Mouse (Mus musculus): ENCODE data around the gene Wdr35.

DNA sequence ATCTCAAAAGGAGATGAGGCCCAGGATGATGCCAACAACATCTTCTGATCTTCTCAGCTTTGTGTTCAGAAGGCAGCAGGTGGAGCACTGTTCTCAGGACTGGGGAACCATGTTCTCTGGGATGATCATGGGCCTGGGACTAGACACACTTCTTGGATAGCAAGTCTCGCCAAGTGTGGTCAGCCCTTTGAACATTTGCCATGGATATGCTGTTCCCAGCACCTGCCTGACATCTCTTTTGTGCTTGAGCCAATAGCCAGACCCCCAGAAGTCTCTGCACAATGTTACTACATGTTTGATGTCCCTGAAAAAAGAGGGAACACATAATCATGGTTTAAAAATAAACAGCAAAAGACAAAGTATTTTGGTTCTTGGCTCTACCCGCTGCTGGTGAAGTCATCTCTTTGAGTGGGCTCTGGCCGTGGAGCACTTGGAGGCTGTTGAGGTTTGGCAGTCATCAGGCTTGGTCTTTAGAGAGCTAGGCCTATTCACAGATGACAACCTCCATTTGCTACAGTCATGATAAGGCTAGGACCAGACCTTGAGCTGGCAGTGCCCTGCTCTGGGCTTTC lies 103.9 kb downstream of the Wdr35 start:
- TF ChIP-seq ZKSCAN1 (IDR thresholded peaks at IDR 0.05; ENCODE audit: borderline replicate concordance, low read depth, low read length) (no peak), CTCF (conservative IDR thresholded peaks at IDR 0.05 in 1 of 2, IDR thresholded peaks at IDR 0.05 in 1 of 2; ENCODE audit: low read depth in 2 of 2, low read length in 2 of 2) (no peak), ZC3H11A (IDR thresholded peaks at IDR 0.05; ENCODE audit: low read depth, low read length) (no peak), POLR2A (IDR thresholded peaks at IDR 0.05; ENCODE audit: low read depth, low read length) (no peak), EP300 (IDR thresholded peaks at IDR 0.05; ENCODE audit: low read length) (no peak), POLR2AphosphoS2 (IDR thresholded peaks at IDR 0.05; ENCODE audit: low read depth, low read length) (no peak), MAX (IDR thresholded peaks at IDR 0.05; ENCODE audit: low read length) (no peak), MAZ (IDR thresholded peaks at IDR 0.05; ENCODE audit: low read depth, low read length) (no peak), SIN3A (IDR thresholded peaks at IDR 0.05; ENCODE audit: low read length) (no peak), NELFE (IDR thresholded peaks at IDR 0.05; ENCODE audit: low read depth, low read length) (no peak), ZMIZ1 (IDR thresholded peaks at IDR 0.05; ENCODE audit: low read depth, low read length) (no peak), NRF1 (IDR thresholded peaks at IDR 0.05; ENCODE audit: low read depth, low read length) (no peak), USF1 (IDR thresholded peaks at IDR 0.05; ENCODE audit: low read depth, low read length) (no peak), RCOR1 (conservative IDR thresholded peaks at IDR 0.05; ENCODE audit: low read depth, low read length) (no peak)

Measured in CH12.LX (cell line).